Mouse (Mus musculus): ENCODE measurements at regions not wholly inside any gene's neighbourhood (a gene's known extent, or its start where the extent isn't known, plus 50 kb on each side); places are given as distances from the start of the nearest gene placed in this dataset.
"Not testable (repeated sequence)": the region's sequence is repeated elsewhere in the genome, so short reads cannot be mapped to it uniquely, and the experiment has no call there.

GRCm38 (mm10) chr8:103694331-103694891, 407.0 kb upstream of the Cdh5 start:
- H3K27me3 ChIP-seq (ENCODE audit: control insufficient read depth, insufficient read depth, low read length) = no peaks in the 10 kb centered on the region
- no peak for DNase-seq
- TF ChIP-seq CTCF (IDR thresholded peaks at IDR 0.05; ENCODE audit: borderline replicate concordance, insufficient read depth, low read depth, low read length) (no peak), POLR2A (IDR thresholded peaks at IDR 0.05; ENCODE audit: borderline replicate concordance, insufficient read depth, low read length) (no peak)
- WGBS = 80% methylated on average over 7 of the region's 7 CpGs
- H3K27ac ChIP-seq (ENCODE audit: insufficient read depth, low read length) = no peak overlapping the region
- H3K4me1 ChIP-seq (ENCODE audit: control insufficient read depth, insufficient read depth, low read length) = no peaks in the 10 kb centered on the region
- no peak overlapping the region for H3K4me3 ChIP-seq (replicated peaks; ENCODE audit: insufficient read depth, low read depth, low read length)

DNA sequence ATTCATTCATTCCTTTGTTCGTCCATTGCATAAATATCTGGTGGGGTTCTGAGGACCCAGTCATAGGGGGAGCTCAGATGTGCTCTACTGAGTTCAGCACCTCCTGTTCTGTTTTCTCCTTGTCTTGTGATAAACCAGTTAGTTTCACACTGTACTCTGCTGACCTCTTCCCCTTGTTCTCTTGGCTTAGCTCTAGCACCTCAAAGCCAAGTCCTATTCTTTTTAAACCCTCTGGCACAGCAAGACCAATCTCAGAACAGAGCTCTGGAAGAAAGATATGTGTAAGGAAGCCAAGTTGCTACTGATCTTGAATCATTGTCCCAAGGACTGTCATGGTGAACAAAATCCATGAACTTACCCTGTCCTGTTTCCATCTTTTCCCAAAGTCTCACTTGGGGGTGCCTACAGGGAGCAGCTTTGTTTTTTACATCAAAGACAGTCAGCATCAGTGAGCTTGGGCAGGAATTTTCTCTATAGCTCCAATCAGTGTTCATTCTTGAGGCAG, 402.4 kb upstream of the Cdh5 start:
- WGBS = 89% methylated on average over 1 of the region's 1 CpGs
- no peak overlapping the region for H3K4me3 ChIP-seq (replicated peaks; ENCODE audit: insufficient read depth, low read depth, low read length)
- H3K4me1 ChIP-seq (ENCODE audit: control insufficient read depth, insufficient read depth, low read length) = no peaks in the 10 kb centered on the region
- H3K27ac ChIP-seq (ENCODE audit: insufficient read depth, low read length) = no peak overlapping the region
- no peaks in the 10 kb centered on the region for H3K27me3 ChIP-seq (ENCODE audit: control insufficient read depth, insufficient read depth, low read length)
- DNase-seq = no peak
- TF ChIP-seq POLR2A (IDR thresholded peaks at IDR 0.05; ENCODE audit: borderline replicate concordance, insufficient read depth, low read length) (no peak), CTCF (IDR thresholded peaks at IDR 0.05; ENCODE audit: borderline replicate concordance, insufficient read depth, low read depth, low read length) (no peak)

DNA sequence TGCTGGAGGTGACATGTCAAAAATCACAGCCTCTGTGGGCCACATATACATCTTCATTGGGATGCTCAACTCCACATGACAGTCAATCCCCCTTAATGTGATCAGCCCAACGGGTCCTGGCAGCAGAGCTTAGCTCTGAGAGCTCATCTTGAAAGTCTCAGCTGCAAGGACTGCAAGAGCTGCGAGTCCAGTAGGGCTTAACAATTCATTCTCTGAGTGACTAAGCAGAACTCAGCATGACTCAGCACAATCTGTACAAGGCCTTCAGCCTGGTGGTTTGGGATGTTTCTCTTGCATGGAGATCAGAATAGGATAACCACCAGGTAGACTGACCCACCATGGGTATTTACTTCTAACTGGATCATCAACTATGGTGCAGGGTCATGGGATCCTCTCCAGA, 399.2 kb upstream of the Cdh5 start:
- H3K27me3 ChIP-seq (ENCODE audit: control insufficient read depth, insufficient read depth, low read length) = no peaks in the 10 kb centered on the region
- no peak overlapping the region for H3K27ac ChIP-seq (ENCODE audit: insufficient read depth, low read length)
- DNase-seq = no peak
- no peak for TF ChIP-seq CTCF (IDR thresholded peaks at IDR 0.05; ENCODE audit: borderline replicate concordance, insufficient read depth, low read depth, low read length)
- TF ChIP-seq POLR2A (IDR thresholded peaks at IDR 0.05; ENCODE audit: borderline replicate concordance, insufficient read depth, low read length) = no peak
- WGBS = 53% methylated on average over 2 of the region's 2 CpGs
- no peak overlapping the region for H3K4me3 ChIP-seq (replicated peaks; ENCODE audit: insufficient read depth, low read depth, low read length)
- H3K4me1 ChIP-seq (ENCODE audit: control insufficient read depth, insufficient read depth, low read length) = no peaks in the 10 kb centered on the region

GRCm38 (mm10) chr8:103706084-103706483, 395.3 kb upstream of the Cdh5 start:
- TF ChIP-seq POLR2A (IDR thresholded peaks at IDR 0.05; ENCODE audit: borderline replicate concordance, insufficient read depth, low read length) (no peak), CTCF (IDR thresholded peaks at IDR 0.05; ENCODE audit: borderline replicate concordance, insufficient read depth, low read depth, low read length) (no peak)
- no peak overlapping the region for H3K4me3 ChIP-seq (replicated peaks; ENCODE audit: insufficient read depth, low read depth, low read length)
- 74% methylated on average over 2 of the region's 2 CpGs for WGBS
- no peak for DNase-seq
- no peak overlapping the region for H3K27ac ChIP-seq (ENCODE audit: insufficient read depth, low read length)
- no peaks in the 10 kb centered on the region for H3K27me3 ChIP-seq (ENCODE audit: control insufficient read depth, insufficient read depth, low read length)
- no peaks in the 10 kb centered on the region for H3K4me1 ChIP-seq (ENCODE audit: control insufficient read depth, insufficient read depth, low read length)

DNA sequence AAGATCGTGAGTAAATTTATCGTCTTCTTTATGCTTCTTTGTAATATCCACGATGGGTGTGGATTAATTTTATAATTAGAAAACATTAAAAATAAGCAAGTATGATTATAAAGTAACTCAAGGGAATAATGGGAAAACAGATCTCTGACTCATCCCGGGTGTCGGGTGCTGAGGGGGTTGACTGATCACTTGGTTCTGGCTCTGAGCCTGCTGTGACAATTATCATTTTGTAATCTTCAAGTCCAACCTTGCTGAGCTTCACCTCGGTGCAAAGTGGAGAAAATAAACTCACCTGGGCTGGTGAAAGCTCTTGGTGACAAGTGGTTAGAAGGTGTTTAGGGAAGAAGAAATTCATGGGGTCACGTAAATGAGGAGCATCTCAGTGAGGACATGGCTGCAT, 390.6 kb upstream of the Cdh5 start:
- H3K4me3 ChIP-seq (replicated peaks; ENCODE audit: insufficient read depth, low read depth, low read length); H3K27ac ChIP-seq (ENCODE audit: insufficient read depth, low read length); H3K4me1 ChIP-seq (ENCODE audit: control insufficient read depth, insufficient read depth, low read length); DNase-seq; H3K27me3 ChIP-seq (ENCODE audit: control insufficient read depth, insufficient read depth, low read length): not testable (repeated sequence)
- WGBS = 86% methylated on average over 7 of the region's 7 CpGs

DNA sequence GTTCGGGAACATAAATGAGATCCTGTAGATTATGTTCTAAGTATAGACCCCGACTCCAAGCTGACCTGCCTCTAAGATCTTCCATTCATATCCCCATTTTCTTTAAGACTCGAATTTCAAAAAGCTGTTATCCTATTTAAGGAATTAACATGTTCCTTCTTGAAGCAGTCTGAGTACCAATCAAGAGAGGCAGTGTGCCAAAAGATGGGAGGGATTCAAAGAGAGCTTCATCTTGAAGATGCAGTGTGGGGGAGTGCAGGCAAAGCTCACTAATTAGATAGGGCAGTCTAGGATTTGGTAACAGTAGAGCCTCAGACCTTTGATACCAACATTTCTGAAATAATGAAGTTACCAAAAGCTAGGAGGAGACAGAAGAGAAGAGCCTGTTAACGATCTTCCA, 383.7 kb upstream of the Cdh5 start:
- Histone ChIP-seq H3K4me1 (ENCODE audit: control insufficient read depth, insufficient read depth, low read length) (no peaks in the 10 kb centered on the region), H3K27me3 (ENCODE audit: control insufficient read depth, insufficient read depth, low read length) (no peaks in the 10 kb centered on the region), H3K4me3 (replicated peaks; ENCODE audit: insufficient read depth, low read depth, low read length) (no peak overlapping the region), H3K27ac (ENCODE audit: insufficient read depth, low read length) (no peak overlapping the region)
- 81% methylated on average over 4 of the region's 4 CpGs for WGBS
- TF ChIP-seq POLR2A (IDR thresholded peaks at IDR 0.05; ENCODE audit: borderline replicate concordance, insufficient read depth, low read length) = no peak
- no peak for TF ChIP-seq CTCF (IDR thresholded peaks at IDR 0.05; ENCODE audit: borderline replicate concordance, insufficient read depth, low read depth, low read length)
- DNase-seq = no peak

- no peak overlapping the region for H3K27ac ChIP-seq (ENCODE audit: insufficient read depth, low read length)
- TF ChIP-seq CTCF (IDR thresholded peaks at IDR 0.05; ENCODE audit: borderline replicate concordance, insufficient read depth, low read depth, low read length) = no peak
- no peak for TF ChIP-seq POLR2A (IDR thresholded peaks at IDR 0.05; ENCODE audit: borderline replicate concordance, insufficient read depth, low read length)
- no peaks in the 10 kb centered on the region for H3K4me1 ChIP-seq (ENCODE audit: control insufficient read depth, insufficient read depth, low read length)
- no peaks in the 10 kb centered on the region; the same call in 1 of the 2 replicates for H3K27me3 ChIP-seq (ENCODE audit: control insufficient read depth, insufficient read depth, low read length)
- DNase-seq = no peak
- WGBS = 88% methylated on average over 3 of the region's 3 CpGs
- H3K4me3 ChIP-seq (replicated peaks; ENCODE audit: insufficient read depth, low read depth, low read length) = no peak overlapping the region
Measured at GRCm38 (mm10) chr8:103733466-103733865, 368.0 kb upstream of the Cdh5 start.

DNA sequence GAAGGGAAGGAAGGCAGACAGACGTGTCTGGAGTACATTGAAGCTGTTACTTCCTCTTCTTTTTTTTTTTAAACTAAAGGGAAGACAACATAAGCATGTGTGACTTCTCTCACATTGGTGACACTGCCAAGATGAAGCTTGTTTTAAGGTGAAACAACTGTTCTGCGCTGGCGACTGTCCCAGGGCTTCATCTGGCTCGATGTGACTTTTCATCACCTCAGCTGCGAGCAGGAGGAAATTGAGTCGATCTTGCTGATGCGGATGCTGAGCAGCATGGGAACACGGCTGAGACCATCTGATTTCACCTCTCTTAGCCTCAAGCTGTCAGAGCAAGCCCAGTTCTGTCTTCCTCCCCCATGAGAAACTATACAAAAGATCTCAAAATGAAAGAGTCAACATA, 363.1 kb upstream of the Cdh5 start:
- TF ChIP-seq POLR2A (IDR thresholded peaks at IDR 0.05; ENCODE audit: borderline replicate concordance, insufficient read depth, low read length) = no peak
- no peak for TF ChIP-seq CTCF (IDR thresholded peaks at IDR 0.05; ENCODE audit: borderline replicate concordance, insufficient read depth, low read depth, low read length)
- WGBS = 25% methylated on average over 8 of the region's 8 CpGs
- Histone ChIP-seq H3K4me1 (ENCODE audit: control insufficient read depth, insufficient read depth, low read length) (no peaks in the 10 kb centered on the region), H3K27me3 (ENCODE audit: control insufficient read depth, insufficient read depth, low read length) (no peaks in the 10 kb centered on the region; the same call in 1 of the 2 replicates), H3K27ac (ENCODE audit: insufficient read depth, low read length) (no peak overlapping the region), H3K4me3 (replicated peaks; ENCODE audit: insufficient read depth, low read depth, low read length) (no peak overlapping the region)
- no peak for DNase-seq
